Mouse (Mus musculus): ENCODE measurements around the gene Mrpl9. TPM values are rescaled to one million over a fixed set of nuclear protein-coding genes. Genes with fewer than 3 reads are reported as not detected.

The Mrpl9 gene
- polyA plus RNA-seq, 1 experiment, result 19.6 TPM

GRCm38 (mm10) chr3:94434305-94434704 is 8.8 kb upstream of the Mrpl9 start:
- H3K4me3 ChIP-seq (ENCODE audit: extremely low read depth, insufficient read depth, insufficient read length), result no peak overlapping the region
- 90% methylated on average over 2 of the region's 2 CpGs for WGBS
- no peak for DNase-seq (ENCODE audit: low read depth in 1 of 2, low spot score in 2 of 2)

GRCm38 (mm10) chr3:94436420-94436819 is 6.7 kb upstream of the Mrpl9 start:
- WGBS, result 90% methylated on average over 9 of the region's 9 CpGs
- Histone ChIP-seq H3K27ac (ENCODE audit: insufficient read depth, low read length) (no peak overlapping the region), H3K27me3 (ENCODE audit: control insufficient read depth, insufficient read depth, low read length) (no peaks in the 10 kb centered on the region), H3K4me3 (ENCODE audit: extremely low read depth, insufficient read depth, insufficient read length) (no peak overlapping the region), H3K36me3 (ENCODE audit: control insufficient read depth, insufficient read depth, low read length) (no peaks in the 10 kb centered on the region), H3K4me1 (ENCODE audit: control insufficient read depth, insufficient read depth, insufficient read length) (no peaks in the 10 kb centered on the region)
- DNase-seq (ENCODE audit: low read depth in 1 of 2, low spot score in 2 of 2), result no peak
- TF ChIP-seq POLR2A (IDR thresholded peaks at IDR 0.05; ENCODE audit: low read depth, low read length) (no peak), CTCF (IDR thresholded peaks at IDR 0.05; ENCODE audit: extremely low read depth, insufficient read depth, insufficient read length, insufficient replicate concordance) (no peak)

More at GRCm38 (mm10) chr3:94434305-94434704, 8.8 kb upstream of the Mrpl9 start:
- Histone ChIP-seq H3K4me1 (ENCODE audit: control insufficient read depth, insufficient read depth, insufficient read length) (no peaks in the 10 kb centered on the region), H3K36me3 (ENCODE audit: control insufficient read depth, insufficient read depth, low read length) (no peaks in the 10 kb centered on the region), H3K27ac (ENCODE audit: insufficient read depth, low read length) (no peak overlapping the region), H3K27me3 (ENCODE audit: control insufficient read depth, insufficient read depth, low read length) (no peaks in the 10 kb centered on the region)
- TF ChIP-seq CTCF (IDR thresholded peaks at IDR 0.05; ENCODE audit: extremely low read depth, insufficient read depth, insufficient read length, insufficient replicate concordance) (no peak), POLR2A (IDR thresholded peaks at IDR 0.05; ENCODE audit: low read depth, low read length) (no peak)

GRCm38 (mm10) chr3:94441182-94441581 is 1.9 kb upstream of the Mrpl9 start:
- 41% methylated on average over 3 of the region's 3 CpGs for WGBS
- no peaks in the 10 kb centered on the region for H3K27me3 ChIP-seq (ENCODE audit: control insufficient read depth, insufficient read depth, low read length)
- H3K4me3 ChIP-seq (ENCODE audit: extremely low read depth, insufficient read depth, insufficient read length), result no peak overlapping the region
- H3K4me1 ChIP-seq (ENCODE audit: control insufficient read depth, insufficient read depth, insufficient read length), result peaks cover 4% of the 10 kb centered on the region
- TF ChIP-seq CTCF (IDR thresholded peaks at IDR 0.05; ENCODE audit: extremely low read depth, insufficient read depth, insufficient read length, insufficient replicate concordance), result no peak
- no peak for TF ChIP-seq POLR2A (IDR thresholded peaks at IDR 0.05; ENCODE audit: low read depth, low read length)
- H3K27ac ChIP-seq (ENCODE audit: insufficient read depth, low read length), result no peak overlapping the region
- DNase-seq (ENCODE audit: low read depth in 1 of 2, low spot score in 2 of 2), result no peak
- peaks cover 6% of the 10 kb centered on the region for H3K36me3 ChIP-seq (ENCODE audit: control insufficient read depth, insufficient read depth, low read length)

GRCm38 (mm10) chr3:94443597-94443964 is 463 bp downstream of the Mrpl9 start, which contains the start of gene Oaz3:
Gene Oaz3, minus strand, starts transcription at chr3:94443915.
- no peaks in the 10 kb centered on the region for H3K27me3 ChIP-seq (ENCODE audit: control insufficient read depth, insufficient read depth, low read length)
- peaks cover 26% of the 10 kb centered on the region for H3K36me3 ChIP-seq (ENCODE audit: control insufficient read depth, insufficient read depth, low read length)
- H3K4me3 ChIP-seq (ENCODE audit: extremely low read depth, insufficient read depth, insufficient read length), result peak within 1 kb of the TSS; percentile 97
- H3K4me1 ChIP-seq (ENCODE audit: control insufficient read depth, insufficient read depth, insufficient read length), result peaks cover 4% of the 10 kb centered on the region
- DNase-seq (ENCODE audit: low read depth in 1 of 2, low spot score in 2 of 2), result no peak
- TF ChIP-seq CTCF (IDR thresholded peaks at IDR 0.05; ENCODE audit: extremely low read depth, insufficient read depth, insufficient read length, insufficient replicate concordance) (no peak), POLR2A (IDR thresholded peaks at IDR 0.05; ENCODE audit: low read depth, low read length) (no peak)
- under 1% methylated on average over 24 of the region's 24 CpGs for WGBS
- peak within 1 kb of the TSS; percentile 78 for H3K27ac ChIP-seq (ENCODE audit: insufficient read depth, low read length)

- TF ChIP-seq CTCF (IDR thresholded peaks at IDR 0.05; ENCODE audit: extremely low read depth, insufficient read depth, insufficient read length, insufficient replicate concordance), result no peak
- TF ChIP-seq POLR2A (IDR thresholded peaks at IDR 0.05; ENCODE audit: low read depth, low read length), result no peak
- 88% methylated on average over 2 of the region's 2 CpGs for WGBS
- peaks cover 28% of the 10 kb centered on the region for H3K36me3 ChIP-seq (ENCODE audit: control insufficient read depth, insufficient read depth, low read length)
Observed at GRCm38 (mm10) chr3:94449377-94449776, 6.3 kb downstream of the Mrpl9 start.

GRCm38 (mm10) chr3:94456529-94457000 is 13.4 kb downstream of the Mrpl9 start:
- 4% methylated on average over 12 of the region's 12 CpGs for WGBS
- TF ChIP-seq POLR2A (IDR thresholded peaks at IDR 0.05; ENCODE audit: low read depth, low read length) (no peak), CTCF (IDR thresholded peaks at IDR 0.05; ENCODE audit: extremely low read depth, insufficient read depth, insufficient read length, insufficient replicate concordance) (peak; percentile 62; the same call in 1 of the 2 replicates)
- Histone ChIP-seq H3K27me3 (ENCODE audit: control insufficient read depth, insufficient read depth, low read length) (no peaks in the 10 kb centered on the region), H3K4me1 (ENCODE audit: control insufficient read depth, insufficient read depth, insufficient read length) (no peaks in the 10 kb centered on the region), H3K27ac (ENCODE audit: insufficient read depth, low read length) (no peak overlapping the region), H3K36me3 (ENCODE audit: control insufficient read depth, insufficient read depth, low read length) (no peaks in the 10 kb centered on the region), H3K4me3 (ENCODE audit: extremely low read depth, insufficient read depth, insufficient read length) (no peak overlapping the region)
- peak; percentile 58 for DNase-seq (ENCODE audit: low read depth in 1 of 2, low spot score in 2 of 2)

More at GRCm38 (mm10) chr3:94449377-94449776, 6.3 kb downstream of the Mrpl9 start:
- no peaks in the 10 kb centered on the region; the same call in 1 of the 2 replicates for H3K4me1 ChIP-seq (ENCODE audit: control insufficient read depth, insufficient read depth, insufficient read length)
- DNase-seq (ENCODE audit: low read depth in 1 of 2, low spot score in 2 of 2), result no peak
- H3K4me3 ChIP-seq (ENCODE audit: extremely low read depth, insufficient read depth, insufficient read length), result no peak overlapping the region
- H3K27ac ChIP-seq (ENCODE audit: insufficient read depth, low read length), result no peak overlapping the region
- H3K27me3 ChIP-seq (ENCODE audit: control insufficient read depth, insufficient read depth, low read length), result no peaks in the 10 kb centered on the region

GRCm38 (mm10) chr3:94457055-94457454 is 13.9 kb downstream of the Mrpl9 start:
- no peak for TF ChIP-seq POLR2A (IDR thresholded peaks at IDR 0.05; ENCODE audit: low read depth, low read length)
- no peak for TF ChIP-seq CTCF (IDR thresholded peaks at IDR 0.05; ENCODE audit: extremely low read depth, insufficient read depth, insufficient read length, insufficient replicate concordance)
- Histone ChIP-seq H3K27ac (ENCODE audit: insufficient read depth, low read length) (no peak overlapping the region), H3K36me3 (ENCODE audit: control insufficient read depth, insufficient read depth, low read length) (no peaks in the 10 kb centered on the region), H3K27me3 (ENCODE audit: control insufficient read depth, insufficient read depth, low read length) (no peaks in the 10 kb centered on the region), H3K4me1 (ENCODE audit: control insufficient read depth, insufficient read depth, insufficient read length) (no peaks in the 10 kb centered on the region), H3K4me3 (ENCODE audit: extremely low read depth, insufficient read depth, insufficient read length) (no peak overlapping the region)
- 89% methylated on average over 3 of the region's 3 CpGs for WGBS
- no peak for DNase-seq (ENCODE audit: low read depth in 1 of 2, low spot score in 2 of 2)

Data from spleen, adult 2 months (tissue).